Mouse (Mus musculus) hindbrain, embryonic 12.5 days (tissue): ENCODE results near the gene Peli1. TPM values are rescaled to one million over a fixed set of nuclear protein-coding genes. Genes with fewer than 3 reads are reported as not detected.
"Not testable (repeated sequence)": the region's sequence is repeated elsewhere in the genome, so short reads cannot be mapped to it uniquely, and the experiment has no call there.

ENCODE experiments used
- ATAC-seq: fragments of 200-750 bp; cut with Nextera tagmentation; 2 replicates; pipeline ENCODE4 v1.8.0; 2017; ENCODE audit warnings: moderate TSS enrichment; ENCODE audit not compliant: low FRiP score
- H3K27ac ChIP-seq: fragments of 300-500 bp; sonication (generic); 2 replicates; pipeline ENCODE4 v1.5.1; 2016; ENCODE audit warnings: mild to moderate bottlenecking
- H3K27me3 ChIP-seq: fragments of 300-500 bp; sonication (generic); 2 replicates; pipeline ENCODE4 v1.6.1; 2016; ENCODE audit warnings: mild to moderate bottlenecking
- H3K36me3 ChIP-seq: fragments of 300-500 bp; sonication (generic); 2 replicates; pipeline ENCODE4 v1.6.1; 2016; ENCODE audit warnings: mild to moderate bottlenecking
- H3K4me1 ChIP-seq: fragments of 300-500 bp; sonication (generic); 2 replicates; pipeline ENCODE4 v1.6.1; 2016
- H3K4me2 ChIP-seq: fragments of 300-500 bp; sonication (generic); replicated peaks from 2 replicates; pipeline ENCODE4 v1.6.1; 2016; ENCODE audit warnings: mild to moderate bottlenecking
- H3K4me3 ChIP-seq: fragments of 300-500 bp; sonication (generic); 2 replicates; pipeline ENCODE4 v1.5.1; 2016; ENCODE audit warnings: mild to moderate bottlenecking
- H3K9ac ChIP-seq: fragments of 300-500 bp; sonication (generic); 2 replicates; pipeline ENCODE4 v1.6.1; 2016; ENCODE audit warnings: mild to moderate bottlenecking, moderate library complexity
- H3K9me3 ChIP-seq: fragments of 300-500 bp; sonication (generic); replicated peaks from 2 replicates; pipeline ENCODE4 v1.6.1; 2016; ENCODE audit warnings: mild to moderate bottlenecking
- WGBS: fragments of 180-500 bp; shearing (Covaris S2); methylation state at CpG from one replicate; pipeline ENCODE4 v1.1.7; 2016; 5-methylcytosine and 5-hydroxymethylcytosine counted together
- polyA plus RNA-seq: library from polyadenylated mRNA; unstranded; fragments of >200 nt; fragmentation: Nextera tagmentation; extraction: Ambion mirVana; gene quantifications from 2 replicates; pipeline ENCODE4 v1.2.1, GENCODE M21; 2016

The Peli1 gene
- polyA plus RNA-seq, 1 experiment from 2014 or later, result 102 TPM

- Histone ChIP-seq H3K4me3 (no peak overlapping the region), H3K36me3 (no peaks in the 10 kb centered on the region), H3K27me3 (no peaks in the 10 kb centered on the region), H3K4me2 (no peak overlapping the region), H3K9ac (no peak overlapping the region), H3K4me1 (no peaks in the 10 kb centered on the region), H3K27ac (no peak overlapping the region), H3K9me3 (no peaks in the 10 kb centered on the region)
- WGBS, result 85% methylated on average over 8 of the region's 8 CpGs
- ATAC-seq, result no peak
Measured at GRCm38 (mm10) chr11:21178998-21179645, 88.0 kb downstream of the Peli1 start.

- H3K4me3 ChIP-seq, H3K27me3 ChIP-seq, H3K27ac ChIP-seq, ATAC-seq, H3K9me3 ChIP-seq, H3K36me3 ChIP-seq, H3K4me1 ChIP-seq, H3K4me2 ChIP-seq, H3K9ac ChIP-seq: not testable (repeated sequence)
- WGBS, result 90% methylated on average over 9 of the region's 9 CpGs
Measured at GRCm38 (mm10) chr11:21179873-21180272, 88.8 kb downstream of the Peli1 start.

DNA sequence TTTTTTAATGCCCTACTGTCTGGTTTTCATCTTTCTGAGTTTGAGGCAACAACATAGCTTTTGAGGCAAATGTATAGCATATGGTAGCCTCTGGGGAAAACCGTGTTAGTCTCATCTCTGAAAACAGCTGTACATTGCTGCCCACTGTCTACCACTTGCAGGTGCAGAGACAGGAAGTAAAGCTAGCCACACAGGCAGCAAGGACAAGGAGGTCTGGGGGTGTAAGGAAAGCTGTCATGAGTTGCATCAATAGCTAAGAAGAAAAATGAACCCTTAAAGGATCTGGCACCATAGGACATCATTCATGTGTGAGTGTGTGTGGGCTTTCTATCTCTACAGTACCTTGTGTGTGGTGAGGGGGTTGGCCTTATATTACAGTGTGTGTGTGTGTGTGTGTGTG is 89.6 kb downstream of the Peli1 start:
- ATAC-seq, result no peak
- Histone ChIP-seq H3K36me3 (no peaks in the 10 kb centered on the region), H3K9me3 (no peaks in the 10 kb centered on the region), H3K4me3 (no peak overlapping the region), H3K27me3 (no peaks in the 10 kb centered on the region), H3K27ac (no peak overlapping the region), H3K9ac (no peak overlapping the region), H3K4me1 (no peaks in the 10 kb centered on the region), H3K4me2 (no peak overlapping the region)
- WGBS, result 56% methylated on average over 1 of the region's 1 CpGs

- 88% methylated on average over 2 of the region's 2 CpGs for WGBS
- ATAC-seq, result no peak
- no peaks in the 10 kb centered on the region for H3K27me3 ChIP-seq
- H3K36me3 ChIP-seq, result no peaks in the 10 kb centered on the region
- no peak overlapping the region for H3K9ac ChIP-seq
- no peak overlapping the region for H3K27ac ChIP-seq
- no peaks in the 10 kb centered on the region for H3K4me1 ChIP-seq
- H3K9me3 ChIP-seq, result no peaks in the 10 kb centered on the region
- H3K4me2 ChIP-seq, result no peak overlapping the region
- no peak overlapping the region for H3K4me3 ChIP-seq
Measured at GRCm38 (mm10) chr11:21181616-21182015, 90.5 kb downstream of the Peli1 start.

DNA sequence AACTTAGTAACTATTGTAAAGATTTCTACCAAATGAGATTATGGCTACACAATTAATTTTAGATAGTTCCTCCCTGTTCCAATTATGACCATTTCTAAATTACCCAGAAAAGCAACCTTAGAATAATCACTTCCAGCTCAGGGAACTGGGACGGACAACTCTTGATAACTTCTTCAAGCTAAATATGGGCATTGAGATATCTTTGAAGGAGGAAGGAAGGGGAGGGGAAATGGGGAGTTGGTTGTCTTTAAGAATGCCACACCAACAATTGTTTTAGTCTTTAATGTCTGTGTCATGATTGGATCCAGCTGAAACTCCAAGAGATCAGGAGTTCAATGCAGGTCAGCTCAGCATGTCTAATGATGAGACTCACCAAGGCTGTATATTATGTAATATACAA is 91.6 kb downstream of the Peli1 start:
- H3K4me1 ChIP-seq, result no peaks in the 10 kb centered on the region
- H3K4me2 ChIP-seq, result no peak overlapping the region
- no peaks in the 10 kb centered on the region for H3K27me3 ChIP-seq
- no peak overlapping the region for H3K9ac ChIP-seq
- H3K4me3 ChIP-seq, result no peak overlapping the region
- H3K36me3 ChIP-seq, result no peaks in the 10 kb centered on the region
- H3K27ac ChIP-seq, result no peak overlapping the region
- no peaks in the 10 kb centered on the region for H3K9me3 ChIP-seq
- 54% methylated on average over 1 of the region's 1 CpGs for WGBS
- no peak for ATAC-seq

DNA sequence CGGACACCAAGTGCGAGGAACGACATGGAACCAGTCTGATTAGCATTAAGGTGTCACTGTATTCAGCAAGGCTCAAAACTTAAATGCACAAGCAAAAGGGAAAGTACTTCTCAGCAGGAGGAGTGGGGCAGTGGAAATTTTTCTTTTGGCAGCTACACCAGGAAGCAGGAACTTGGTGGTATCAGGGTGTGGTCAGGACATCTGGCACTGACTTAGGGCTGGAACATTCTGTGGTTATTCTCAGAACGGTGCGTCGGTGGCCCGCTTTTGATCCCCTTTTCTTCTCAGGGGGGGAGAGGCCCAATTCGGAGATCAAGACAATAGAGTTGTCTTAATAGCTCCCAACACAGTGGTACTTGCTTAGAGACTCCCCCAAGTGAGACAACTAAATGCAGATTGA is 100.7 kb downstream of the Peli1 start:
- H3K27me3 ChIP-seq, H3K27ac ChIP-seq, ATAC-seq, H3K36me3 ChIP-seq, H3K4me3 ChIP-seq, H3K4me1 ChIP-seq, H3K9ac ChIP-seq, H3K4me2 ChIP-seq, H3K9me3 ChIP-seq: not testable (repeated sequence)
- 87% methylated on average over 8 of the region's 8 CpGs for WGBS

GRCm38 (mm10) chr11:21194851-21195250 is 103.8 kb downstream of the Peli1 start:
- Histone ChIP-seq H3K4me2 (no peak overlapping the region), H3K27ac (no peak overlapping the region), H3K9ac (no peak overlapping the region), H3K4me3 (no peak overlapping the region), H3K4me1 (no peaks in the 10 kb centered on the region), H3K9me3 (no peaks in the 10 kb centered on the region), H3K27me3 (no peaks in the 10 kb centered on the region), H3K36me3 (no peaks in the 10 kb centered on the region)
- ATAC-seq, result no peak
- WGBS, result 93% methylated on average over 3 of the region's 3 CpGs

Other genes starting within 250 kb of the Peli1 start
- 16.5 and 19.8 TPM in 2 replicates for gene Vps54, start 148.0 kb downstream of the Peli1 start, polyA plus RNA-seq